Mouse (Mus musculus): Measurements from ENCODE around the gene Slc25a45.
"Not testable (repeated sequence)": the region's sequence is repeated elsewhere in the genome, so short reads cannot be mapped to it uniquely, and the experiment has no call there.

The Slc25a45 gene

DNA sequence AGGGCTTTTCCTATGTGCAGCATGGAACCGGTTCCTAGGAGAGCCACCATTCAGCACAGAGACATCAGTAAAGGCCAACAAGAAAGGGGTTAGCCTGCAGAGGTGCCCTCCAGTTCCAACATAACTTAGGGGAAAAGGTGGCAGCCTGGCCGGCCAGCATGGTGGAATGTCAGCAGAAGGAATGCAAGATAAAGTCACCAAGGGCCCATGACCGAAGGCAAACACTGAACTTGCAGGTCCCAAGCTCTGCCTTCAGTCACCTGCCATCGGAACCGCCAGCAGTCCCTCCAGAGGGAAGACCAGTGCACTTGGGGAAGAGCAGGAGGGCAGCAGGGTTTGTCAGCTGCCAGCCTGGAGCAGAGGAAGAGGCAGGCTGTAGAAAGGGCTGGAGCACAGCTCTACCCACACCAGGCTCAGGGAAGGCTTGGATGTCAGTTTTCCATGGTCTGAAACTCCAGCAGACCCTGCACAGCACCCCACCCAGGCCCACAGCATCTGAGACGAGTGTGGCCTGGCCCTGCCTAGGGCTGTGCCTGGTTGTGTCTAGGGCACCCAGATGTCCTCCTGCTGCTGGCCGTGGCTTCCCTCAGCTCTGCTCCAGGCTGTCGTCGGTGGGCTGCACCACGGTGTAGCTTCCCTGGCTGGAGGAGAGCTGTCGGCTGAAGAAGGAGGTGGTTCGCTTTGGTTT, 25.4 kb upstream of the Slc25a45 start:
- DNase-seq (ENCODE audit: low read depth, low spot score): no peak

DNA sequence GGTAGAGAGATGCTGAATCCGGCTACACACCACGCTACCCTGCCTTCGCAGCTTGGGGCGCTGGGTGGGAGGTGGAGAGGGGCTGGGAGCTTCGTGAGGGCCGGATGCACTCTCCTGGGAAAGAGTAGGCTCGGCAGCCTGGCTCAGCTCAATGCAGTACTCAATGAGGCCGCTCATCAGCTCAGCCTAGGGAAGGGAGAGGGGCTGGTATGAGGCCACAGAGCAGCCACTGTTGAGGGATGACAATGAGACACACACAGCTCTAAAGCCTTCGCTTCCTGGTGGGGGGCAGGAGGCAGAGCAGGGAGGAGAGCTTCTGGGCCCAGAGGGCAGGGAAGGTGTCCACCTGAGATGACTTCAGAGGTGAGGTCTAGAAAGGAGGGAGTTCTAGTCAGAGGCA, 21.0 kb upstream of the Slc25a45 start:
- DNase-seq (ENCODE audit: low read depth, low spot score): no peak

DNA sequence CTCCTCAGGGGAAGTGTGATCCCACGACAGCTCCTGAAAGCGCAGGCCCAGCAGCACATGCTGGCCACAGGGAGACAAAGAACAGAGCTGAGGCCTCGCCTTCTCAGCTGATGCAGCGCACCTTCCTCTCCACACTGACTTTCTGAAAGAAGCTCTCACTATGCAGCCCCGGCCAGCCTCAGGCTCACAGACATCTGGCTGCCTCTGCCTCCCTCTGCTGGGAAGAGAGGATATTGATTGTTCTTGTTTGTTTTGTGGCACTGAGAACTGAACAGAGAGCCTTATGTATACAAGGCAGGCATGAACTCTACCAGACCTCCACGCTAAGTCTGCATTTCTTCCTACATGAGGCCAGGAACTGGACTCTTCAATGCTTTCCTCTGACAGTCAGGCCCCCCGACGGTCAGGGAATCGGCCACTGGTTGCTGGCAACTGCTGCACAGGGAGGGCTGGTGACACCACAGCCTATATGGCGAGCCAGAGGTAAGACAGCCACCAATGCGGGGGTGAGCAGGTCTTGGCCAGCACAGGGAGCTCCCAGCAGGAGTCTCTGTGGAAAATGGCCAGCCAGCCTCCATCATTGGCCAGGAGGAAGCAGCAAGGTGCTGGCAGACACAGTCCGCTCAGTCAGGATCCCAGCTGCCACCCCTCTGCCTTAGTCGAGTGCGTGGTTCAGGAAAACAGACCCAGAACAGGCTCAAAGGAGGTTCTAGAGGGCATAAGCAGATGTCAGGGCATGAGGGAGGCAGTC, 15.1 kb upstream of the Slc25a45 start:
- DNase-seq (ENCODE audit: low read depth, low spot score): no peak

DNA sequence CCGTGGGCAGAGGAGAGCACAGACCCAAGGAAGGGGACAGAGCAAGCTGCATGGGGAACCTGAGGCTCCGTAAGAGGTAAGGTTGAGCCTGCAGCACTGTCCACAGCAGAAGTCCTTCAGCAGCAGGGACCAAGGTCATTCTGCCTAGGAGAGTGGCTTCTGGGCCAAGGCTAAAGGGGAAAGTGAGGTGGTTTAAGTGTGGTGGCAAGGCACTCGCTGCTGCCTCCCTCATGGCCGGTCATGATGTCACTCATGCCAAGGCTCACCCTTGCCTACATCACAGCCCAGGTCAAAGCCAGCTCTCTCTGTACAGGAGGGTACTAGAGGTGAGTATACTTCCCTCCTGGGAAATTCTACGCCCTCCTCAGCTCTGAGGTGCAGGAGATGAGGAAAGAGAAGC, 13.8 kb upstream of the Slc25a45 start:
- no peak for DNase-seq (ENCODE audit: low read depth, low spot score)

DNA sequence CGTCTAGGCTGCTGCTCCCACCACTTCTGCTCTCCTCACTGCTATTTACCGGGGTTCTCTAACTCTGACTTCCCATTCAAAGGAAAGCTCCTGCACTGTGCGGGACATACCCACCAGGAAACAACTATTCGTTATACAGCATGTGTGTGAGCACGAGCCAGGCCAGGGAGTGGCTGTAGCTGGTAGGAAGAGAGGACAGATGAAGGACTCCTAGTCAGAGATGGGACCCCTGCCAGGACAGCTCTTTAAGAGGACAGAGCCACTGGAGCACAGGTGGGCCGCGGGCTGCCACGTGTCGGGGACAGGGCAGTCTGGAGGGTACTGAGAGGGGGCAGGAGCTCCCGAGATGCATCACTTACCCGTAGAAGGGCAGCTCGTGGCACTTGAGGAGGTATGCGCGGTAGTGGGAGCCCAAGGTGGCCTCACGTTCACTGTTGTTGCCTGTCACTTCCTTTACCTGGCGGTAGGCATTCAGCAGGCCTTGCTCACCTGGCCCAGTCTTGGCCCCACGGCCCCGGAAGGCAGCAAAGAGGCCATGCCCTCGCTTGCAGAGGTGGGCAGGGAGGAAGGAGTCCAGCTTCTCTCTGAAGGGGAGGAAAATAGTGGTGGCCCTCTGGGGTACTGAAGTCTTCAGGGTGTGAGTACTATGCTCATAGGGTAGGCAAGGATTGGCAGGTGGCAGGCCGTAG, 12.8 kb upstream of the Slc25a45 start:
- no peak for DNase-seq (ENCODE audit: low read depth, low spot score)

DNA sequence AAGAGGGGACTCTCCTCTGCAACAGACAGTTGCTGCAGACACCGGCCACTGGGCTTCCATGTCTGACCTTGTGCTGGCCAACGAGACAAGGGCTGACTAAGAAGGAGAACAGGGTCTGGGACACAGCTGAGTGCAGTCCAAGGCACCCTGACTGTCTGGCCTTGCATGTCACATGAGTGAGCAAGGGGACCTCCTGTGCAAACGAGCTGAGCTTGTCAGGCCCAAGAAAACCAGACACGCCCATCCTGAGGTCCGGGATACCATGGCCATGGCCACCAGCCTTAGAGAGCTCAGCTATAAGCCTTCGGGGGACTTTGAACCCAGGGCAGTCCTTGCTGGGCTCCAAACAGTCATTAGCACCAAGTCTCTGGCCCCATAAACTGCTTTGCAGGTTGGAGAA, 9.5 kb upstream of the Slc25a45 start:
- DNase-seq (ENCODE audit: low read depth, low spot score): no peak

DNA sequence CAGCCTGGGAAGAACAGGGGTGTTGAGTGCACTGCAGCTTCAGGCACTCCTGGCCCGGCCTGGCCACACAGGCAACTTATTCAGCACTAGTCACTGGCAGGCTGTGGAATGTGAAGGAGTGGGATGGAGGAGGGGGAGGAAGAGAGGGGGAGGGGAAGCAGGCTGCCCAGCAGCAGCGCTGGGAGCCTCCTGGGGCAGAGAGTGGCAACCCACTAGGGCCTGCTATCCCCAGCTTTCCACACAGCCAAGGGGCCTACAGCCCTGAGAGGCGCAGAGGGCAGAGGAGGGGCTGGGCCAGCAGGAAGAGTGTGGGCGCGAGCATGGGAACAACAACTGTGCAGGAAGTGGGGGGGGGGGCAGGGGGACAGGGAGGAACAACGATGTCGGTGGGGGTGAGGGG, 6.3 kb upstream of the Slc25a45 start:
- no peak for DNase-seq (ENCODE audit: low read depth, low spot score)

DNA sequence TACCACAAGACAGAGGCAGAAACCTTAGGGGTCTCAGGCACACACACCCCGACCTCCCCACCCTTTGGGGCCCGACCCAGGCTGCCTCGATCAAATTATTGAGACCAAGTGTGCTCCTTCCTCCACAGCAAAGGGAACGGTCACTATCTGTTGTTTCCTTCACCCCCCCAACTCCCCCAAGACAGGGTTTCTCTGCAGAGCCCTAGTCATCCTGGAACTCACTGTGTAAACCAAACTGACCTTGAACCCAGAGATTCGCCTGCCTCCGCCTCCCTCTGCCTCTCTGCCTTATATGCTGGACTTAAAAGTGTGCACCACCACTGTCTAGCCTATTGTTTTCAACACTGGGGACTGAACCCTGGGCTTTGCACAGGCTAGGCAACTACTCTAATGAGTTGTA, 5.9 kb upstream of the Slc25a45 start:
- no peak for DNase-seq (ENCODE audit: low read depth, low spot score)

DNA sequence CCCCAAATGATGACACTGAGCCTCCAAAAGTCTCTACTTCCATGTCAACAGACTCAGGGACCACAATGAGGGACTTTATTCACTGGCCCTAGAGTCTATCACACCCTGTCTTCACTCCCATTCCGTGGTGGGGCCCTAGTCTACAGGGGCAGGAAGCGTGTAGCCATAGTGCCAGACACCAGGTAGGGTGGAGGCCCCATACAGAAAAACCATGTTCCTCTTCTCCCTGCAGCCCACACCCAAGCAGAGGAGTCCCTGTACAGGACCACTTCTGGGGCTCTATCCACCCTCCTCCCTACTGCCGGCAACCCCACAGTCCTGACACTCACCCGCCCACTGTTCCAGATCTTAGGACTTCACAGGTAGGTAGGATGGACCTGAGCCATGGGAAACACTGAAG, 5.1 kb upstream of the Slc25a45 start:
- DNase-seq (ENCODE audit: low read depth, low spot score): no peak

DNA sequence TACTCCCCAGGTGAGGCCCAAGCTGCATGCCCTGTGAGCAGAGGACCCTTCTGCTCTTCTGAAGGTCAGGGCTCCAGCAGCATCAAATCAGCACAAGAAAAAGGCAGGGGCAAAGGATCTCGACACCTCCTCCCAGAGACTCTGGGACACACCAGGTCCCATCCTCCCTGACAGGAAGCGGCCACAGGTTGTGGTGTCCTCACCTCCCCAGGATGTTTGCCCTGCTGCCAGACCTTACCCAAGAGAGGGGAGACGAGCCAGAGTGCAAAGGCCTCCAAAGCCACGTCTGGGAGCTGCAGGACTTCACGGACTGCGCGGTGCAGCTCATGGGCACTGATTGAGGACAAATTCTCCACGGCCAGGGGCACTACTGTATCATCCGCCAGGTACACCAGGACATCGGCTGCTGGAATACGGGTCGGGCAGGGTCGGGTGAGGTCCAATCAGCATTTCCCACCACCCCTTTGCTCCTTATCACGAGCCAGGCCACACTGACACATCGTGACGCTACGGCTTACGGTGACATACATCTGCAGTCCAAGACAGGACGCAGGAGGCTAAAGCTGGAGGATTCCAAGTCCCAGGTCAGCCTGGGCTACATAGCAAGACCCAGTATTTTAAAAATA, 4.6 kb upstream of the Slc25a45 start:
- DNase-seq (ENCODE audit: low read depth, low spot score): no peak

DNA sequence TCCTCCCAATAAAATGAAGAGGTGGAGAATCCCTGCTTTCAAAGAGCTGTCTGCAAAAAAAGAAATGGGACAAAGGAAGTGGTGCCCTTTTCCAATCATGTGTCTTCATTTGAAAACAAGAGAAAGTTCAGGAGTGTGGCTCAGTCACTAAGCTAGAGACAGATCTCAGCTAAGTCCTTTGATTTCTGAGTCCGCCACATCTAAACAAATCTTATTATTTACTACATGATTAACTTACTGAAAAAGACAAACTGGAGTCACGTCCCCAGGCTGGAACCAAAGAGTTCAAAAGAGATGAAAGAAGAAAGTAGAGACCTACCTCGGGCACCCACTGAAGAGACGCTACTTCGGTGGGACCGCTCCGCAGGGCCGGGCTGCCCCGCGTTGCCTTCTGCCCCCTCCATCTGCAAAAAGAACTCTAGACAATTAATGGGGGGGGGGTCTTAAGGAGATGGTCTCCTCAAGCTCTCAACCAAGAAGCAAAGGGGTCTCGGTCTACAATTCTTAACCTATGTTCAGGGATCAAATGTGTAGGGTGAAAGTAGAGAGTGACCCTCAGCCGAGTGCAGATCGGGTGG, 3.1 kb upstream of the Slc25a45 start:
- DNase-seq (ENCODE audit: low read depth, low spot score): no peak

DNA sequence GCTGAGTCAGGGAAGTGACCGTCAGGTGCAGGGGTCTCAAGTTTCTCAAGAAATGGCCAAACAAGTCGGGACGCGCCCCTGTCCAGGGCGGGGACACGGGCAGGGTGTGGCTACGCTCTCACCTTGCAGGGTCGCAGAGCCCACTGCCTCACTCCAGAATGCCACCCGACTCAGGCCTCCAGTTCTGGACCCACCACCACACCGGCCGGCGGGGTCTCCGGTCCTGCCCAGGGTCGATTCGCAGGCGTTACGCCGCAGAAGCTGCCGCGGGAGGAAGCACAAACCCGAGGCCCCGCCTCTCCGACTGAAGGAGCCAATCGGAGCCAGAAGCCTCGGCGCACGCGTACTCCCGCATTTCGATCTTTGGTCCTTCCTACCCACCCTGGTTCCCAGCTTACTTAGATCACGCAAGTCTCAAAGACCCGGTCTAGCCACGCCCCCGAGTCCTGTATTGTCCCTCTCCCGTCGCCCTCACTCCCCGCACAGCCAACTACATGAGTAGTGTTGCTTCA, 2.6 kb upstream of the Slc25a45 start, which contains the start of gene Frmd8:
Gene Frmd8 (minus strand): TSS at position 306 of the 512 bp plus-strand sequence.
- DNase-seq (ENCODE audit: low read depth, low spot score): peak; percentile 92

DNA sequence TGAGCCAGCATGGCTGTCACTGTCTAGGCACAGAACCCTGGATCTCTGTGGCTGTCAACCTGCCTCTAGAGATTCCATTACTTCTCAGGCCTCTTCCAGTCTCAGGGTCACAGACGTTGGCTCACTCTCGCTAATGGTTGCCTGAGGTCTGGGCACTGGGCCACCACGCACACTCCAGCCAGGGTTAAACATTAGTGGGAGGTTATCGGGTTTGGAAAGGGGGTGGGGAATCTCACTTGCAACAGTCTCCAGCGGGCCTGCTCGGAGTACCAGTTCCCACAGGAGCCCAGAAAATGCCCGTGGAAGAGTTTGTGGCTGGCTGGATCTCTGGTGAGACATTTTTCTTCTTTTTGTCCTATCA, 734 bp downstream of the Slc25a45 start:
- no peak for DNase-seq (ENCODE audit: low read depth, low spot score)

DNA sequence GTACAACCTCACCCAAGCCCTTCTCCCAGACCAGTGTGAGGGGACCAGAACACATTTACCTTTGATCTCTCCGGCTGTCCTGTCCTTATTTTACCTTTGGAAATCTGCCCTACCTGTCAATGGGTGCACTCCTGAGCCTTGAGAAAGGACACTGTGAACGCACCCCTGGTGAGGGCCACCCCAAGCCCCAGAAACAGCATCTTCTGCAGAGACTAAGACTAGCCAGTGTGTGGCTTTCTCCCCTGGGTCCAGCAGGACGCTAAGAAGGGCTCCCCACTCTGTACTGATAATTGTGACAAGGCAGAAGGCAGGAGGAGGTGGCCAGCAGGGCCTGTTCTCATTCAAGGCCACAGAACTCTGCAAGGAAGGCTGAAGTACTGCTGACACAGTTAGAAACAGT, 1.3 kb downstream of the Slc25a45 start:
- DNase-seq (ENCODE audit: low read depth, low spot score): no peak

DNA sequence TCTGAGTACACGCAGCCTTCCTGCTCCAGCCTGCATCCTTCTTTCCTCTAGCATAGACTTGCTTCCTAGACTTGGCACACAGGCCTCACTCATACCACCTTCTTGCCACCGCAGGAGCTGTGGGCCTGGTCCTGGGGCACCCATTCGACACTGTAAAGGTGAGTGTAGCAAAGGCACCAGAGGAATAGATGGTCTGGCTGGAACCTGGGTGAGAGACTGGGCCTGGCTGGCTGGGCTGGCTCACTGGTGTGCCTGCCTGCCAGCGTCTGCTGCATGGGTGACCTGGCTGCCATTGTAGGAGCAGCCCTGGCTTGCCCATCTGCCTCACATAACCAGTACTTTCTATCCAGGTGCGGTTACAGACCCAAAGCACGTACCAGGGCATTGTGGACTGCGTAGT, 2.1 kb downstream of the Slc25a45 start:
- no peak for DNase-seq (ENCODE audit: low read depth, low spot score)

DNA sequence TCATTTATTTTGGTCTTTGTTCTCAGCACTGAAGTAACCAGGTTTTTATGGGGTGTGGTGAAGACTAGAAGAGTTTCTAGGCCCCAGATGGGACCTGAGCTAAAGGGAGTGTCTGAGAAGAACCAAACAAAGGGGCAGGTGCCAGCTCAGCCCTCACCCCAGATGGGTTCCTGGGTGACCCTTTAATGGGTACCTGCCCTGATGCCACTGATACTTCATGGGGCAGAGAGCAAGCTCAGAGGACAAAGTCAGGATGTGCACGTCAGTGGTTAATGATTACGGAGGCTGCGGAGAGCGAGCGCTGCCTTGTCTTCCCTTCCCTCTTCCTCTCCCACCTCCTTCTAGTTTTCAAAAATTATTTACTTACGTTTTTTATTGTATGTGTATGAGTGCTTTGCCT, 3.5 kb downstream of the Slc25a45 start:
- DNase-seq (ENCODE audit: low read depth, low spot score): no peak

DNA sequence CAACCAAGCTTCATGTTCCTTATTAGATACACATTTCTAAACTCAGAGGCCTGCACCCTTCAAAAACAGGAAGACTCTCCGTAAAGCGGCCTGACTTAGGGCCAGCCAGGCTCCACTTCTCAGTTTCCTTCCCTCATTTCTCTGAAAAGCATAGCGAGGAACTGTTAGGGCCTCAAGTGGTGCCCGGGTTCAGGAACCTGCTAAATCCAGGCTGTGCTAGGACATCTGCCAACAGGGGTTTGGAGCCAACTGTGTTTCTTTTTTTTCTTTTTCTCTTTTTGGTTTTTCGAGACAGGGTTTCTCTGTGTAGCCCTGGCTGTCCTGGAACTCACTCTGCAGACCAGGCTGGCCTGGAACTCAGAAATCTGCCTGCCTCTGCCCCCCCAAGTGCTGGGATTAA, 4.5 kb downstream of the Slc25a45 start:
- DNase-seq (ENCODE audit: low read depth, low spot score): not testable (repeated sequence)

DNA sequence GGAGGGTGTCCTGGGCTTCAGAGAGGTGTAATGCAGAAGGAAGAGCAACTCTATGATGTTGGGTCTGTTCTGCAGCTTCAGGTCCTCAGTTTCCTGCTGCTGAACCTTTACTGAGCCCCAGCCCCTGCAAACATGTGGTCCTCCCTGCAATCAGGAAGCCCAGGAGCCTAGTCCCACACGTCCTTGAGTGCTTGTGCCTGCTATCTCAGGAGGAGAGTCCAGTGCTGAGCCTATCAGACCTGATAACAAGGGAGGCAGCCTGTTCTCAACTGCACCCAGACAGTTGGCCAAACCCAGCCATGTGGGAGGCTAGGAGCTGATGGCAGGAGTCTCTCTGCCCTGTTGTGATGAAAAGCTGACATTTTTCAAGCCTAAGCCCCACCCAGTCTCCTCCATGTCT, 6.3 kb downstream of the Slc25a45 start:
- no peak for DNase-seq (ENCODE audit: low read depth, low spot score)

DNA sequence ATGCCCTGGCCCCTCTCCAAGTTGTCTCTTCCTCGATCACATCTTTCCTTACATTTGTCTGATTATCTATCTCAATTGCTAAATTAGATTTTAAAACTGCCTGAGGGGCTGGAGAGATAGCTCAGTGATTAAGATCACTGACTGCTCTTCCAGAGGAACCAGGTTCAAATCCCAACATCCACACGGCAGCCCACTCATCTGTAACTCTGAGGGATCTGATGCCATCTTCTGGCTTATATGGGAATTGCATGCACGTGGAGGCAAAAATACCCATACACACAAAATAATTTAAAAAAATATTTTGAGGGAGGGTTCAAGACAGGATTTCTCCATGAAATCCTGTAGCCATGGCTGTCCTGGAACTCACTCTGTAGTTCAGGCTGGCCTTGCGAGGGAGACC, 8.2 kb downstream of the Slc25a45 start:
- no peak for DNase-seq (ENCODE audit: low read depth, low spot score)

DNA sequence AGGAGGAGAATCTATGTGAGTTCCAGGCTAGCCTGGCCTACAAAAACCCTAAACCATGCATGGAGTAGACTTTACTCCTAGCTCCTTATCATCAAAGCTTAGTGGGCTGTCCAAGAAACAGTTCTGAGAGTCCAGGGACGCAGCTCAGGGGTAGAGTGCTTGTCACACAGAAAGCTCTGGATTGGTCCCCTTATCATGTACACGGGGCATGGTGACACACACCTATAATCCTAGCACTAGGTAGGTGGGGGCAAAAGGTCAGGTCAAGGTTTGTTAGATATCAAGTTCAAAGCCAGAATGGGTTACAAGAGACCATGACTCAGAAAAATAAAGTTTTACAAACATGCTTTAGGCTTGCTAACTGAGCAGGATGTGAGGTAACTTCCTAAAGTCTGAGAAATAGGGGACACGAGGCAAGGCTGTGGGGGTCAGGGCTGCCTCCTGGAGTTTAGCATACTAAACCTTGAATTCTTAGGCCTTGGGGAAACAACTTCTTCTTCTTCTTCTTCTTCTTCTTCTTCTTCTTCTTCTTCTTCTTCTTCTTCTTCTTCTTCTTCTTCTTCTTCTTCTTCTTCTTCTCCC, 9.7 kb downstream of the Slc25a45 start:
- DNase-seq (ENCODE audit: low read depth, low spot score): no peak

DNA sequence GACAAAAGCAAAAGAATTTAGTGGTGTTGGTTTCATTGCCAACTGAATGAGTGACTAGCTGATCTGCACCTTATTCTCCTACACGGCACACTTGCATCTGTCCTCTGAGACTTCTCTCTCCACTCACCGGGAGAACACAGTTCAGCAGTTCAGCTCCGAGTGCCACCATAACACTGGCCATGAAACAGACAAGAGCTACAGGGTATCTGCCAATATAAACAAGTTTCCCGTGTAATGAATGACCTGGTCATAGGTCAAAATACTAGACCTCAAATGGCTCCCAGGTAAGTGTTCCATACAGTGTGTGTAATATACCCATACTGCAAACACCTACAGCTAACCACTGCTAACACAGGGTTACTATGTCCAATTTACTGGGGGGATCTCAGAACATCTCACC, 11.6 kb downstream of the Slc25a45 start:
- DNase-seq (ENCODE audit: low read depth, low spot score): no peak

Data from embryo, embryonic 11.5 days (tissue).